Mouse (Mus musculus) embryonic facial prominence, embryonic 10.5 days (tissue): ENCODE data around the gene Mcl1. TPM values are rescaled to one million over a fixed set of nuclear protein-coding genes. Genes with fewer than 3 reads are reported as not detected.
"Not testable (repeated sequence)": the region's sequence is repeated elsewhere in the genome, so short reads cannot be mapped to it uniquely, and the experiment has no call there.

Experiments used
- DNase-seq: peaks from one replicate; pipeline ENCODE4 v3.0.0-alpha.2; 2017; ENCODE audit warnings: low spot score
- H3K27ac ChIP-seq: fragments of 300-500 bp; sonication (generic); replicated peaks from 2 replicates; pipeline ENCODE4 v1.5.1; 2016; ENCODE audit warnings: mild to moderate bottlenecking
- H3K27me3 ChIP-seq: fragments of 300-500 bp; sonication (generic); replicated peaks from 2 replicates; pipeline ENCODE4 v1.6.1; 2016; ENCODE audit warnings: low read depth, mild to moderate bottlenecking; ENCODE audit not compliant: poor library complexity, severe bottlenecking
- H3K36me3 ChIP-seq: fragments of 300-500 bp; sonication (generic); replicated peaks from 2 replicates; pipeline ENCODE4 v1.6.1; 2016; ENCODE audit warnings: mild to moderate bottlenecking, moderate library complexity
- H3K4me1 ChIP-seq: fragments of 300-500 bp; sonication (generic); 2 replicates; pipeline ENCODE4 v1.6.1; 2016
- H3K4me3 ChIP-seq: fragments of 300-500 bp; sonication (generic); 2 replicates; pipeline ENCODE4 v1.5.1; 2016; ENCODE audit warnings: mild to moderate bottlenecking, moderate library complexity
- H3K9me3 ChIP-seq: fragments of 300-500 bp; sonication (generic); 2 replicates; pipeline ENCODE4 v1.6.1; 2016; ENCODE audit warnings: mild to moderate bottlenecking
- WGBS: fragments of 180-500 bp; shearing (Covaris S2); methylation state at CpG from one replicate; pipeline ENCODE4 v1.1.7; 2016; 5-methylcytosine and 5-hydroxymethylcytosine counted together
- polyA plus RNA-seq: library from polyadenylated mRNA; unstranded; fragments of >200 nt; fragmentation: Nextera tagmentation; extraction: Ambion mirVana; gene quantifications from 2 replicates; pipeline ENCODE4 v1.2.1, GENCODE M21; 2016

The Mcl1 gene
- polyA plus RNA-seq, 1 experiment from 2014 or later = 49.5 TPM

DNA sequence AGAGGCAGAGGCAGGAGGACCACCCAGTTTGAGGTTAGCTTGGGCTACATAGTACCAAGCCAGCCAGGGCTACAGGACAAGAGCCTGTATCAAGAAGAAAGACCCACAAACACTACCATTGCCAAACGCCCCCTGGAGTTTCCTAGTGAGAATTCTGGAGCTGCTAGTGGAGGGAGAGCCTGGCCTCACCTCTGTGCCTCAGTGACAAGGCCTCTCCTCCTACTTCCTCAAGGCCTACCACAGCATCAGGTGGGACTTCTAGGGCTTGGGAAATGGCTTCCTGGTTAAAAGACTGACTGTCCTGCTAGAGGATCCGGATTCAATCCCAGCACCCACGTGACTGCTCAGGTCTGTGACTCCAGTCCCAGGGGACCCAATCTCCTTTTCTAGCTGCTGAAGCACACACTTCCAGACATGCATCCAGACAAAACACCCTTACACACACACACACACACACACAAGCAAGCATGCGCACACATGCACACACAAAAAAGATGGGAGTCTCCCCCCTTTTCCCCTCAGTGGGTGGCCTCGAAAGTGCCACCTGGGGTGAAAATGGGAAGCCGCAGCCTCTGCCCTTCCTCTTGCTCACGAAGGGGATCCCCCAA, 6.3 kb upstream of the Mcl1 start:
- H3K36me3 ChIP-seq = no peaks in the 10 kb centered on the region
- 48% methylated on average over 7 of the region's 7 CpGs for WGBS
- DNase-seq = no peak
- no peak overlapping the region for H3K4me3 ChIP-seq
- H3K9me3 ChIP-seq = no peaks in the 10 kb centered on the region
- H3K4me1 ChIP-seq = peaks cover 20% of the 10 kb centered on the region
- H3K27ac ChIP-seq = peak overlapping the region; percentile 51
- no peaks in the 10 kb centered on the region for H3K27me3 ChIP-seq

DNA sequence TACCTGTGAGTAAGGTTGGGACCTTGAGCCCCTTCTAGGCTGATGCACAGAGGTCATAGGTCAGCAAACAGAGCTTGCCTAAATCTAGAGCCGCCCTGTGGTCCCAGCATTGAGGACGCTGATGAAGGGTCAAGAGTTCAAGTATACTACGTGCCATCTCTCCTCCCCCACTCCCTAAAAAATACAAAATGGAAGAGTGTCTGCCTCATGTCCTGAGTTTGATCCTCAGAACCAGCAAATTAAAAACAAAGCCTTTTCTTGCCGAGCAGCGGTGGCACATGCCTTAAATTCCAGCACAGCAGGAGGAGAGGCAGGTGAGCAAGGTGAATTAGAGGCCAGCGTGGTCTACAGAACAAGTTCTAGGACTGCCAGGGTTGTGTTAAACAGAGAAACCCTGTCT, 5.7 kb upstream of the Mcl1 start:
- no peak for DNase-seq
- Histone ChIP-seq H3K27me3 (no peaks in the 10 kb centered on the region), H3K4me3 (no peak overlapping the region; the same call in 1 of the 2 replicates), H3K4me1 (peaks cover 24% of the 10 kb centered on the region), H3K36me3 (no peaks in the 10 kb centered on the region), H3K9me3 (no peaks in the 10 kb centered on the region), H3K27ac (peak overlapping the region; percentile 51)
- WGBS = 9% methylated on average over 6 of the region's 6 CpGs

DNA sequence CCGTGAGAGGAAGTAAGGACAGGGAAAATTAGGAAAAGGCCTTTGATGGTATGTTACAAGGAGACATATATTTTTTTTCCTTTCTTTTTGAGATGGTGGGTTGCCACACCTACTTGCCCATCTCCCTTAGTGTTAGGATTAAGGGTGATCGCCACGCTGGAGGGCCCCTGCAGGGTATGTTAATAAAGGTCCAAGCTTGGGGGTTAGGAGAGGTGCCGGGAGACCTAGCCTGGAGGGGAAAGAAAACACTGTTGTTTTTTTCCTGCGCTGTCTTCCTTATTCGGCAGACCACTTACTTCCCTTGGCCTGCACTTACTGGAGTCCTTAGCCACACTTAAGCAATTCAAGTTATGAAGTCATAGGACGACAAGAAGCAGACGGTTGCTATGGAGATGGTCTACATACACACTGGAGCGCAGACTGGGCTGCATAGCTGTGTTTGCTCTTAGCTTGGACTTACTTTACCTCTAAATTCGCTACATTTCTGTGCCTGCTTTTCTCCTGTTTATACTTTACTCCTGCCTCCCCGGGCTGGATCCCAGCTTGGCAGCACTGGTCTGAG, 5.0 kb upstream of the Mcl1 start:
- no peaks in the 10 kb centered on the region for H3K9me3 ChIP-seq
- H3K27me3 ChIP-seq = no peaks in the 10 kb centered on the region
- WGBS = 15% methylated on average over 11 of the region's 11 CpGs
- H3K4me3 ChIP-seq = no peak overlapping the region
- peaks cover 24% of the 10 kb centered on the region for H3K4me1 ChIP-seq
- peak; percentile 32 for DNase-seq
- no peaks in the 10 kb centered on the region for H3K36me3 ChIP-seq
- H3K27ac ChIP-seq = peak overlapping the region; percentile 26

DNA sequence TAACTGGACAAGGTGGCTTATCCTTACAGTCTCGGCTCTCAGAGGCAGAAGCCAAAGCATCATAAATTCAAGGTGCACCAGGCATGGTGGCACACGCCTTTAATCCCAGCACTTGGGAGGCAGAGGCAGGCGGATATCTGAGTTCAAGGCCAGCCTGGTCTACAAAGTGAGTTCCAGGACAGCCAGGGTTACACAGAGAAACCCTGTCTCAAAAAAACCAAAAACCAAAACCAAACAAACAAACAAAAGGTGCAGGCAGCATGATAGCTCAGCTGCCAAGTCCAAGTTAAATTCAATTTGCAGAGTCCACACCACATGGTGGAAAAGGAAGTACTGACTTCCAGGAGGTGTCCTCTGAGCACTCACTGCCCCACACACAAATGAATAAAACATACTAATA, 4.2 kb upstream of the Mcl1 start:
- H3K9me3 ChIP-seq, H3K27ac ChIP-seq: not testable (repeated sequence)
- 91% methylated on average over 3 of the region's 3 CpGs for WGBS

DNA sequence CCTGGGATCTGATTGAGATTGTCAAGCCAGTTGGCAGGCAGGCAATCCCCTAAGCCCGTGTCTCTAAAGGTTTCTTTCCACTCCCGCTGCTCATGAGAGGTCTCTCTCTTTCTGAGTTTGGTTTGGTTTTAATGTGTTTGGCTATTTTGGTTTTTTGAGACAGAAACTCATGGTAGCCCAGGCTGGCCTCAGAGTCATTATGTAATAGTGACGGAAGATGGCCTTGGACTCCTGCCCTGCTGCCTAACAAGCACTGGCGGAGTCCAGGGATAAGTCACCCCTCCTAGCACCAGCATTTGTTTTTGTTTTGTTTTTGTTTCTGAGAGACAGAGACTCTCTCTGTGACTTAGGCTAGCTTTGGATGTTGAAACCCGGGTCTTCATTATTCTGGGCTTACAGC, 3.2 kb upstream of the Mcl1 start:
- no peak overlapping the region for H3K27ac ChIP-seq
- H3K9me3 ChIP-seq = no peaks in the 10 kb centered on the region
- DNase-seq = no peak
- peaks cover 5% of the 10 kb centered on the region for H3K36me3 ChIP-seq
- 90% methylated on average over 5 of the region's 5 CpGs for WGBS
- H3K4me1 ChIP-seq = peaks cover 29% of the 10 kb centered on the region
- H3K4me3 ChIP-seq = no peak overlapping the region
- no peaks in the 10 kb centered on the region for H3K27me3 ChIP-seq

More for the DNA sequence above, 4.2 kb upstream of the Mcl1 start:
- H3K4me3 ChIP-seq, DNase-seq, H3K27me3 ChIP-seq, H3K36me3 ChIP-seq: not testable (repeated sequence)
- peaks cover 24% of the 10 kb centered on the region for H3K4me1 ChIP-seq

DNA sequence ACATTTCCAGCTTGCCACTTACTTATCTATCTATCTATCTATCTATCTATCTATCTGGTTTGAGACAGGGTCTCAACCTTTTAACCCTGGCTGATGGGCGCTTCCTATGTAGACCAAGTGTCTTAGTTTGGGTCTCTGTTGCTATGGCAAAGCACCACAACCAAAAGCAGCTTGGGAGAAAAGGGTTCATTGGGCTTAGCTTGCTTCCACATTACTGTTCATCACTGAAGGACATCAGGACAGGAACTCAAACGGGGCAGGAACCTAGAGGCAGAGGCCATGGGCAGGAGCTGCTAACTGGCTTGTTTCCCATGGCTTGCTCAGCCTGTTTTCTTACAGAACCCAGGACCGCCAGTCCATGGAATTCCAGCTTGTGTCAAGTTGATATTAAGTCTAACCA, 1.5 kb upstream of the Mcl1 start:
- Histone ChIP-seq H3K36me3 (peaks cover 21% of the 10 kb centered on the region), H3K27me3 (no peaks in the 10 kb centered on the region), H3K9me3 (no peaks in the 10 kb centered on the region), H3K4me3 (peak overlapping the region; percentile 81; the same call in 1 of the 2 replicates), H3K27ac (no peak overlapping the region), H3K4me1 (peaks cover 45% of the 10 kb centered on the region)
- 89% methylated on average over 3 of the region's 3 CpGs for WGBS
- DNase-seq = no peak

DNA sequence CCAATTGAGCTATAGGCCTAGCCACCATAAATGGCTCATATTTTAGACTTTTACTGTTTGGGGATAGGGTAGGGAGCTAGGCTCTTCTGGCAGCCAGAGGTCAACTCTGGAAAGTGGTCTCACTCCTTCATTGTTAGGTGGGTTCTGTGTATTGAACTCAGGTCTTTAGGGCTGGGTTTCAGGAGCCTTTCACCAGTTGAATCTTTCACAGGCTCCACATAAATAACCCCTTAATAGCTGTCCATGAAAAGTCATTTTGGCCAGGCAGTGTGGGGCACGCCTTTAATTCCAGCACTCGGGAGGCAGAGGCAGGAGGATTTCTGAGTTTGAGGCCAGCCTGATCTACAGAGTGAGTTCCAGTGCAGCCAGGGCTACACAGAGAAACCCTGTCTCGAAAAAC, 877 bp upstream of the Mcl1 start:
- peak overlapping the region; percentile 81 for H3K4me3 ChIP-seq
- 83% methylated on average over 3 of the region's 3 CpGs for whole genome bisulfite sequencing
- H3K4me1 ChIP-seq = peaks cover 45% of the 10 kb centered on the region
- no peaks in the 10 kb centered on the region for H3K9me3 ChIP-seq
- no peaks in the 10 kb centered on the region for H3K27me3 ChIP-seq
- peaks cover 27% of the 10 kb centered on the region for H3K36me3 ChIP-seq
- no peak for DNase-seq
- peak overlapping the region; percentile 99 for H3K27ac ChIP-seq

DNA sequence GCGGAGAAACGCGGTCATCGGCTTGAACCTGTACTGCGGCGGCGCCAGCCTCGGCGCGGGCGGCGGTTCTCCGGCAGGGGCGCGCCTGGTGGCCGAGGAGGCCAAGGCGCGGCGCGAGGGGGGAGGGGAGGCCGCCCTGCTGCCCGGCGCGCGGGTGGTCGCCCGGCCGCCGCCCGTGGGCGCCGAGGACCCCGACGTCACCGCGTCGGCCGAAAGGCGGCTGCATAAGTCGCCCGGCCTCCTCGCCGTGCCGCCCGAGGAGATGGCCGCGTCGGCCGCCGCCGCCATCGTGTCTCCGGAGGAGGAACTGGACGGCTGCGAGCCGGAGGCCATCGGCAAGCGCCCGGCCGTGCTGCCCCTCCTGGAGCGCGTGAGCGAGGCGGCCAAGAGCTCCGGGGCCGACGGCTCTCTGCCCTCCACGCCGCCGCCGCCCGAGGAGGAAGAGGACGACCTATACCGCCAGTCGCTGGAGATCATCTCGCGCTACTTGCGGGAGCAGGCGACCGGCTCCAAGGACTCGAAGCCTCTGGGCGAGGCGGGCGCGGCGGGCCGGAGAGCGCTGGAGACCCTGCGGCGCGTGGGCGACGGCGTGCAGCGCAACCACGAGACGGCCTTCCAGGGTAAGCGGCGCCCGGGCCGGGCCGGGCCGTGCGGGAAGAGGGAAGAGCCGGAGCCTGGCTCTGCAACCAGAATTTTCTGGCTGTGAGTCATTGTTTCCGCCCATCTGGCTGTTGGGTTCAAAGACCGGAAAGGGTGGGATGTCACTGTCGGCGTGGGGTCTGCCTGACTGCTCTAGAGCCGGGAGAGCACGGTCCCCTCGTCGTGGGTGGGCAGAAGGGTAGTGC, 502 bp downstream of the Mcl1 start:
- Histone ChIP-seq H3K27ac (peak overlapping the region; percentile 99), H3K9me3 (no peaks in the 10 kb centered on the region), H3K4me1 (peaks cover 42% of the 10 kb centered on the region), H3K4me3 (peak overlapping the region; percentile 81), H3K36me3 (peaks cover 41% of the 10 kb centered on the region), H3K27me3 (no peaks in the 10 kb centered on the region)
- DNase-seq = peak; percentile 87
- WGBS = under 1% methylated on average over 113 of the region's 113 CpGs

GRCm38 (mm10) chr3:95659948-95660347, 1.4 kb downstream of the Mcl1 start:
- Histone ChIP-seq H3K4me1 (peaks cover 51% of the 10 kb centered on the region), H3K27me3 (no peaks in the 10 kb centered on the region), H3K36me3 (peaks cover 50% of the 10 kb centered on the region), H3K27ac (peak overlapping the region; percentile 99), H3K4me3 (peak overlapping the region; percentile 81), H3K9me3 (no peaks in the 10 kb centered on the region)
- DNase-seq = no peak
- WGBS = 6% methylated on average over 8 of the region's 8 CpGs

DNA sequence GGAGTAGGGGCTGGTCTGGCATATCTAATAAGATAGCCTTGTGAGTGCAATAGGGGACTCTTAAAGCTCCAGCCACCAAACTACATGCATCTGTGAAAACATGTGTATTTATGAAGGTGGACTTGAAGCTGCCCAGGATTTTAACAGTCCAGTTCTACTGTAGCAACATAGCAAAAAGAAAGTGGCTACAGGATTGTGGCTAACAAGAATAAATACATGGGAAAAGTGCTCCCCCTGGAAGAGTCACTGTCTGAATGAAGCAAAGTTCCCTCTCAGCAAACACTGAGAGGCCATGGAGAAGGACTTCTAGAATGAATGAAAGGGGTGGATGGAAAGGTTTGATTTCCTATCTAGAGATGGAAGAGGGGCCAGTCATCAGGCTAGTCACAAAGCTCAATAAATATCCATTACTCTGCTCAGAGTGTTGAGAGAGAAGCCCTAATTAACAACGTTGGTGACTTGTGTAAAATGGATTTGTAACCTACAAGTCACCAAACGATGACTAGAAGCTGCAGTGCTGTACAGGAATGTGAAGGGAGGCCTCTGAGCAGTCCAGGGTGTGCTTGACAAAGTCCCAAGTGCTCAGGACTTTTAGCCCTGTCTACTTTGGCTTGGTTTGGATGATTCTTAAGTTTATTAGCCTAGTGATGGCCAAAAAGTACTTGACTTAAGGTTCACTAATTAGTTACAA, 2.3 kb downstream of the Mcl1 start:
- peak overlapping the region; percentile 81 for H3K4me3 ChIP-seq
- peaks cover 60% of the 10 kb centered on the region for H3K4me1 ChIP-seq
- 66% methylated on average over 2 of the region's 2 CpGs for WGBS
- H3K27ac ChIP-seq = no peak overlapping the region; the same call in 1 of the 2 replicates
- H3K9me3 ChIP-seq = no peaks in the 10 kb centered on the region
- DNase-seq = no peak
- H3K27me3 ChIP-seq = no peaks in the 10 kb centered on the region
- peaks cover 57% of the 10 kb centered on the region for H3K36me3 ChIP-seq

GRCm38 (mm10) chr3:95661945-95662715, 3.5 kb downstream of the Mcl1 start:
- DNase-seq = no peak
- peak overlapping the region; percentile 81 for H3K4me3 ChIP-seq
- no peak overlapping the region for H3K27ac ChIP-seq
- peaks cover 62% of the 10 kb centered on the region for H3K36me3 ChIP-seq
- no peaks in the 10 kb centered on the region for H3K9me3 ChIP-seq
- no peaks in the 10 kb centered on the region for H3K27me3 ChIP-seq
- WGBS = 57% methylated on average over 7 of the region's 7 CpGs
- H3K4me1 ChIP-seq = peaks cover 72% of the 10 kb centered on the region
